Mouse (Mus musculus) cerebellum, adult 9-10 months (tissue): ENCODE results near the gene 1700025B11Rik.
A peak's percentile ranks its signal among the peaks of the same experiment; 100 is the strongest.
"Not testable (repeated sequence)": the region's sequence is repeated elsewhere in the genome, so short reads cannot be mapped to it uniquely, and the experiment has no call there.

Experiments used
- DNase-seq: peaks from one replicate; pipeline ENCODE4 v3.0.0; 2022

The 1700025B11Rik gene

DNA sequence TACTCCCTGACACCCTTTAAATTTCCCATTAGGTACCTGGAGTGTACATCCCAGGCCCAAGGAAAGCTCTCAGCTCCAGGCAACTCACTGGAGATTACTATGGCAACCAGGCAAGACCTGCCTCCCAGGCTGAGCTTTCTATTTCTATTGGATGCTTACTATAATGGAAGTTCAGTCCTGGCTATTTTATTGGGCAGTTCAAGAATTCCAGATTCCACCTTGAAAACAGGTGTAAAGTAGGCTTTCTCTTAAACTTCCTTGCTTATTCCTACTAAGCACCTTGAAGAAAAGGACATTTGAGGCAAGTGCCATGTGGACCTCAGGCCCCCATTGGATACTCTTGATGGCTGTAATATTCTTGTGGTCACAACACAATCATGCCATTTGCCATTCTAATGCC, at the start of gene 1700025B11Rik:
TSS of gene 1700025B11Rik (minus strand) at position 101 of the 400 bp plus-strand sequence.
- DNase-seq = no peak

DNA sequence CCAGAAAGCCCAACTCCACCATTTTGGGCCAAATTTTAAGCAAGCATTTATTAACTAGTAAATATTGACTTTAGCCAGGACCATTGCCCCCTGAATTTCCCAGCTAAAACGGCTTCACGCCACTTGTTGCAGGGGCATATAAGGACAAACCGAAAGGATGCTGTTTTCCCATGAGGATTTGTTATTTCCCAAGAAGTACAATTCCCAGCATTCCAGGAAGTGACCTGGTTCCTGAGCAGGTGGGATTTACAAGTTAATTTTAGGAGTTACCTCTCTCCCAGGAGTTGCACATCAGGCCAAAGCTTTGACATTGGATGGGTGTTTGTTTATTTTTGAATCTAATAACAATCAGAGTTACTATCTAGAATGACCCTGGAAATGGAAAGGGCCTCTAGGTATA, 44.4 kb upstream of the 1700025B11Rik start:
- no peak for DNase-seq

DNA sequence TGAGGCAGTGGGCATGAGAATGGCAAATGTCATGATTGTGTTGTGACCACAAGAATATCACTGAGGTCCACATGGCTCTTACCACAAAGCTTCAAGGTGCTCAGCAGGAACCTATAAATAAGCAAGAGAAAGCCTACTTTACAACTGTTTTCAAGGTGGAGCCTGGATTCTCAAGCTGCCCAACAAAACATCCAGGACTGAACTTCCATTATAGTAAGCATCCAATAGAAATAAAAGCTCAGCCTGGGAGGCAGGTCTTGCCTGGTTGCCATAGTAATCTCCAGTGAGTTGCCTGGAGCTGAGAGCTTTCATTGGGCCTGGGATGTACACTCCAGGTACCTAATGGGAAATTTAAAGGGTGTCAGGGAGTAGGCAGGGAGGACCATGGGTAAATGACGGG, 37.3 kb upstream of the 1700025B11Rik start, which contains the start of gene Gm36245:
TSS of gene Gm36245 (plus strand) at position 301 of the 400 bp plus-strand sequence.
- DNase-seq = no peak

DNA sequence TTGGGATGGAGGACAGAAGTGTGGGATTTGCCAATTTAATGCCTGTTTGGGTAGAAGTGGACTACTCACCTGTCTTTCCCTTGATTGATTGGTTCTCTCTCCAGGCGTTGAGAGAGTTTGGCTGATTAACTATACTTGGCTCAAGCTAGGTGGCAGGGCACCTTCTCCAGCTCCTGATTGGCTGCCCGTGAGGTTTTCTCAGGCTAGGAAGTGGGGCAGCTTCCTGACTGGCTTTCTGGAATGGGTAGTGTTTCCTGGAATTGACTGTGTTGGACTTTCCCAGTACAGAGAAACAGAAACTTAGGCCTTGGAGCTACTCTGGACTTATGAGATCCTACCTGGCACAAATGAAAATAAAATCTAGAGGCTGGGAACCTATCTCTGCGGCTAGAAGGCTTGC, 36.7 kb upstream of the 1700025B11Rik start:
- no peak for DNase-seq

DNA sequence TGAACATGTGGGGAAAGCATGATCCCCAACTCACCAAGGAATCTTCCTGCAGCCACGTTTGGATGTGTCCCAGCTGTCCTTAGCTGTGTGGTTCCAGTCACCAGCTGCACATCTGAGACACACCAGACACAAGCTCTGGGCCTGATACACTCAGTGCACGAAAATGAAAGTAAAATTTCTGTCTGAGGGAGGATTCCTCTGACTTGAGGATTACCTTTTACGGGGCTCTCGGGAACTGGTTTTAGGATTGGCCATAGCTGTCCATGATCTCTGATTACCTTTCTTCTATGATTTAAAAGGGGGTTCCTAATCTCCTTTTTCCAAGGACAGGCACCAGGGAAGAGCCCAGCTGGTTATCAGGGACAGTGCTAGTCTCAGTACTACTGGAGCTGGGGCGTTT, 34.3 kb upstream of the 1700025B11Rik start, which contains the start of gene Apol10b:
TSS of gene Apol10b (minus strand) at position 165 of the 400 bp plus-strand sequence.
- DNase-seq = no peak

DNA sequence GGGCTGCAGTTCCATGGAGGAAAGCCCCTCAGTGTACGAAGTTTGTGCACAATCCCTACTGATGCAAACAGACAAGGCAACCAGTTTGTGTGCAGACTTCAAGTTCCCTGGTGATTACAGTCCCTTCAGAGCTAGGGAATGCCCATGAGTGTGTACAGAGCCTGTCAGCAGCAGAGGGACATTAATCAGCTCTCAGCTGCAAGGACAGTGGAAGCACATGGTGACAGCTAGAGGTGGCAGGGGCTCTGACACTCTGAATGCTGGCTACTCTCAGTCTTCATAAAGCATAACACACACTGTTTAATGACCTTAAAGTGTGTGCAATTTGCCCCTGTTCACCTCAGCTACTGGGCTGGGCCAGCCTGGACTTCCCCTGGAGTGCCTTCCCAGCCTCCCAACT, 31.9 kb upstream of the 1700025B11Rik start:
- no peak for DNase-seq

DNA sequence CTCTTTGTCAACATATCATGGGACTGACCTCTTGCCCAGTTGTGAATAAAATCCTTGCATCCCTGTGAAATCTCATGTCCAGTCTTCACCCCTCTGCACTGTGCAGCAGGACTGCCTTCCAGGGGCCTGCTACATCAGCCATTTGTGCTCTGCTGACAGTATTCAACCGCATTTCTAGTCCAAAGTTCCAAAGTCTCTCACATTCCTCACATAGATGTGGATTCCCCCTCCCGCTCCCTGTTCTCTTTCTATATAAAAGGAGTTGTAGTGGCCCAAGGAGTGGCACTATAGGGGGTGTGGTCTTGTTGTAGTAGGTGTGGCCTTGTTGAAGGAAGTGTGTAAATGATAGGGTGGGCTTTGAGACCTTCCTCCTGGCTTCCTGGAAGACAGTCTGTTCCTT, 29.2 kb upstream of the 1700025B11Rik start:
- DNase-seq = no peak

DNA sequence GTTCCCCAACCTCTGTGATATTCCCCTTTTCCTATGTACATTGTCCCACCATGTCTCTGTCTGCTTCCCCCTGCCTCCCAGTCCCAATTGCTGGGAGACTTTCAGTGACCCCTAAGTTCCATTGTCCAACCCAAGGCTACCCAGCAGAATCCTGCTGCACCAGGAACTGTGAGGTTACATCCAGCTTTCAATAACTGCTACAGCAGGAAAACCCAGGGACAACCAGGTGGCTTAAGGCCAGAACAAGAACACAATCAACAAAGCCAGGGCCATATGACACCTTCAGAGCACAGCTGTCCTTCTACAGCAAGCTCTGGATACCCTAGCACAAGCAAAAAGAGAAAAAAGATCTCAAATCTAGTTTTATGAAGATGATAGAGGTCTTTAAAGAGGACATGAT, 27.3 kb upstream of the 1700025B11Rik start:
- DNase-seq = no peak

DNA sequence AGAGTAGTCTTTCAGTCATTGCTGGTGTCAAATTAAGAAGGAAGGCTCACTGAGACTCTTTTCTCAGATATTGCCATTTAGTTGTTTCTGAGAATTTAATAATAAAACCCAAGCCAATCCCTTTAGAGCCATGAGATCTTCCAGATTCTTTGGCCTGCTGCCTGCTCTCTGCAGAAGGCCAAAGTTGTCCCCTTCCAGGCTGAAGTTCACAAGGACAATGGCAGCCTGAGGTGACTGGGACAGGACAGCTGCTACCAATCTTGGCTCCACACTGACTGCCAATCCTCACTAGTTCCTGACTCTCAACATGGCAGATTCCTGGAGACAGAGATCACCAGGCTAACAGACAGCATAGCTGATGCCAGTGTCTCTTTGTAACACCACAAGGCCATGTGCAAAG, 25.3 kb upstream of the 1700025B11Rik start:
- peak; percentile 0 for DNase-seq

DNA sequence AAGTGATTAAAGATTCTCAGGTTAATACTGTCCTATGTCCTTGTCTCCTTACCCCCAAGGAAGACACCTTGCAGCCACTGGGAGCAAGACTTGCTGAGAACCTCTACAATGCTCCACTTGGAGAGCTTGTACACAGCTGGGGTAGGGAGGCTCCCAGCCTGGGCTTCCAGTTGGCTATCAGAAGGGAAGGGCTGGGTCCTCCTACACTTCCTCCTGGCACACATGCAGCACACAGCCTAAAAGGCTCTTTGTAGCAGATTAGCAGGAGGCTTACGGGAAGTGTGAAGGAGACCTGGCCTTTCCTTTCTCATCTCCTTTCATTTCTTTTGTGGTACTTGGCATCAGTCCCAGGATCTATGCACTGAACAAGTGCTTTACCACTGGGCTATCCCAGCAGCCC, 20.0 kb upstream of the 1700025B11Rik start:
- no peak for DNase-seq

DNA sequence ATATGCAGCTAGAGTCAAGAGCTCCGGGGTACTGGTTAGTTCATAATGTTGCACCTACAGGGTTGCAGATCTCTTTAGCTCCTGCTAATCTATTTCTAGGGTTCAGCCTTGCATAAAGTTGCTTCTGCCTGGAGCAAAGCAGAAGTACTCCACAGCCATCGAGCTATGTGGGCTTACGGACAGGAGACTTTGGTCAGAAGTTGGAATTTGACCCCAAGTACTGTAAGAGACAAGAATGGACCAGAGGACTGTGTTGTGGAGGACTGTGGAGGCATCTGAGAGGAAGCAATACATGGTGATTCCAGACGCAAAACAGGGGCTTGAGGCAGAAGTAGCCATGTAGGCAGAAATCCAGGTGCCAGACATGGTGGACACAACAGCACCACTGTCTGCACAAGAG, 17.6 kb upstream of the 1700025B11Rik start:
- no peak for DNase-seq

DNA sequence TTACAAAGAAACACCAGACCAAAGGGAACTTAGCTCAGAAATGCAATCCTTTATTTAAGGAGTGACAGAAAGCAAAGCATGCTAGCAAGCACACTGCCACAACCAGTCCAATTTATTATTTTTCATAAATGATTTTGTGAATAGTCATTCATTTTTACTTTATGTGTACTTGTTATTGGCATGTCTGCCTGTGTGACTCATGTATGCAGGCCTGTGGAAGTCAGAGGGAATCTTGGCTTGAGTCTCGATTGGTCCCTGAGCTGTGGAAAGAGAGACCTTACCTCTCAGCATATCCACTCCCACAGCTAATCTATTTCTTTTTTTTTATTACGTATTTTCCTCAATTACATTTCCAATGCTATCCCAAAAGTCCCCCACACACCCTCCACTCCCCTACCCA, 17.1 kb upstream of the 1700025B11Rik start:
- DNase-seq = no peak

DNA sequence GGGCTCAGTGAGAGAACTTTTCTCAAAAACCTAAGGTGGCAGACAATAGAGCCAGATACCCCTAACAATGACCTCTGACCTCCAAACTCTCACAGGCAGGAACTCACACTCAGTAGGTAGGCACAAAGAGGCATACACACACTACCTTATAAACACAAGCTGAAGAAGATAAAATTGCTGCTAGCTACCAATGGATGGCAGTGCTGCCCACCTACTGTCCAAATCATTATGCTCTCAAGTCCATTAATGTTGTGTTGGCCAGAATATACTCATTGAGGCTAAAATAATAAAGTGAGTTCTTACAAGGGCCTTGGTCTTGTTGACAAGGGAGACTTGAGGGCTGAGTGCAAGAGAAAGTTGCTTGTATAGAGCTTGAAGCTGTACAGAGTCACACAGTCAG, 1.5 kb upstream of the 1700025B11Rik start:
- no peak for DNase-seq

DNA sequence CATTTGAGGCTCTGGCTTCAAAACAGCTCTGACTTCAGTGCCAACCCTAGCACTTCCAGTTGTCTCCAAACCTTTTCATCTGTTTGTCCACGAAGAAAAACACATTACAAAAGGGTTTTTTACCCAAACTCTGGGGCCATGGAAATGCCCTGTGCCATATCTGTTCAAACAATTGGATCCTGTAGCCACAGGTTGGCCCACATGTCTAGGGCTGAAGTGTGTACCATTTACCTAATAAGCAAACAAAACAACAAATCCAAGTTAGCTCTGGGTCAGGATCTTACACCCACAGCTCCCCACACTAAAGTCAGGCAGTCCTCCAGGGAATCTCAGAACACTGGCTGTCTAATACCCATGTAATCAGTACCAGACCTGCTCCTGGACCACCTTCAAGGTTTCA, 22.5 kb downstream of the 1700025B11Rik start:
- not testable (repeated sequence) for DNase-seq

DNA sequence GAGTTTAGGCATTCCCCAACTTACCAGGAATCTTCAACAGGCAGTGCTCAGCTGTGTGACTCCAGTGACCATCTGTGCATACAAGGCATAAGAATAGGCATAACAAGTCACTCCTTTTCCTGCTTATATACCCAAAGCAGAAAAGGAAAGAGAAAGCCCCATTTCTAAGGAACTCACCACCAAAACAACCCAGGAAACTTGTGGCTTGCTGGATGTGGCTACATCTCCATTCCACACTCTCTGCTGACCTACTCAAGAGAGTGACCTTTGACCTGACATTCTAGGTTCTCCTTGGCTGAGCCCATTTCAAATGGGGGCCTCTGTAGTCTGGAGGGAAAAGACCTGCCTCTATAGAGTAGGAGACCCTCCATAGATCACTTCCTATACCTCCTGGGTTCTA, 28.5 kb downstream of the 1700025B11Rik start, which contains the start of gene Apol7c:
TSS of gene Apol7c (minus strand) at position 101 of the 400 bp plus-strand sequence.
- no peak for DNase-seq

DNA sequence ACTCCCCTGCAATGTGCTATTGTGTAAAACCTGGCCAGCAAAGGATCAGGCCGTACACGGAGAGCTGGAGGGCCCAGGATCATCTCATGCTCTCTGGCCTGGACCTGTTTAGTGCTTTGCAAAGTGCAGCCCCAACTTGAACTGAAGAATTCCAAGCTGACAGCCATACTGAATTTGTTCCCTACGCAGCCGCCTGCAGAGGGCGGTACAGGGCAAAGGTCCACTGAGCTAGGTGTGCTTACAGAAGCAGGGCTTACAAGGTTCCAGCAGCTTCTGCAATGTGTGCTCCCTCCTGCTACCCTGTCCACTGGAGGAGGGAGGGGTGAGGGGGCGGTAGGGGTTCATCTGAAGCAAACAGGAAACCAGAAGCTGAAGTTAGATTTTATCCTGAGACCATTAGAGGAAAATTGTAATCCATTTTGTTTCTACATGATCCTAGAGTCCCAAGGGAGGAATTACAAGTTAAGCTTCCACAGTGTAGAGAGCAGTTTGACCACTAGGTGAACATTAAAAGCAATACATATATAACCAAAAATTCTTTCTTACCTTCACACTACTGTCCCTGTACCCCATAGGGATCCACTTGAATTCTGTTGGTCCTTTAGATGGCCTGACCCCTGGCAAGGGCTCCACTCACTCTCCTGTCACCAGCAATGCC, 38.4 kb downstream of the 1700025B11Rik start:
- peak; percentile 16 for DNase-seq

DNA sequence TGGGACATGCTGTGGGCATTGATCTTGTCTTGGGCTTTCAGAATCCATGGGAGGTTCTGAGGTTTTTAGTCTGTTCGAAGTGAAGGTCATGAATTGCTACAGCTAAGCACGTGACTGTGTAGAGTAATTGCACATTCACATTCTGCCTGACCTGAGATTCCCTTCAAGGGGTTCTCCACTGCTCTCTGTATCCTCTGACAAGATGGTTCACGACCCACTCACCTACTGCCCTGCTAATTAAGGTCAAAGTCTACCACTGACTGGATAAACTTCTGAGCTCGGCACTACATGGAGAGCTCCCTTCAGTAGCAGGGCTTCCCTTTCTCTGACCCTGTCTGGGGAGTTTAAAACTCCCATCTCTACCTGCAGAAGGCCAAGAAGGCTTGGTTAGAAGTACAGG, 41.1 kb downstream of the 1700025B11Rik start:
- DNase-seq = not testable (repeated sequence)
